Mouse (Mus musculus) forebrain, embryonic 16.5 days (tissue): ENCODE measurements around the gene Trim3. TPM values are rescaled to one million over a fixed set of nuclear protein-coding genes. Genes with fewer than 3 reads are reported as not detected.

ENCODE experiments used
- ATAC-seq: fragments of 200-750 bp; cut with Nextera tagmentation; 2 replicates; pipeline ENCODE4 v1.8.0; 2017; ENCODE audit warnings: mild to moderate bottlenecking, moderate library complexity
- H3K27ac ChIP-seq: fragments of 300-500 bp; sonication (generic); 2 replicates; pipeline ENCODE4 v1.5.1; 2014; ENCODE audit warnings: low read length, control low read depth
- H3K27me3 ChIP-seq: fragments of 300-500 bp; sonication (generic); replicated peaks from 2 replicates; pipeline ENCODE4 v1.6.1; 2014; ENCODE audit warnings: low read length; ENCODE audit not compliant: control insufficient read depth, insufficient read depth
- H3K36me3 ChIP-seq: fragments of 300-500 bp; sonication (generic); 2 replicates; pipeline ENCODE4 v1.6.1; 2014; ENCODE audit not compliant: control insufficient read depth, insufficient read depth
- H3K4me1 ChIP-seq: fragments of 300-500 bp; sonication (generic); replicated peaks from 2 replicates; pipeline ENCODE4 v1.6.1; 2014; ENCODE audit warnings: low read length; ENCODE audit not compliant: control insufficient read depth, insufficient read depth
- H3K4me2 ChIP-seq: fragments of 300-500 bp; sonication (generic); 2 replicates; pipeline ENCODE4 v1.6.1; 2014; ENCODE audit warnings: mild to moderate bottlenecking, low read length, control low read depth
- H3K4me3 ChIP-seq: fragments of 300-500 bp; sonication (generic); replicated peaks from 2 replicates; pipeline ENCODE4 v1.5.1; 2014; ENCODE audit warnings: mild to moderate bottlenecking, low read length, control low read depth
- H3K9ac ChIP-seq: fragments of 300-500 bp; sonication (generic); replicated peaks from 2 replicates; pipeline ENCODE4 v1.6.1; 2014; ENCODE audit warnings: low read depth, low read length, control low read depth
- H3K9me3 ChIP-seq: fragments of 300-500 bp; sonication (generic); 2 replicates; pipeline ENCODE4 v1.6.1; 2016; ENCODE audit warnings: low read length; ENCODE audit not compliant: control insufficient read depth
- WGBS: fragments of 180-500 bp; shearing (Covaris S2); extraction: QIAGEN DNeasy Blood & Tissue Kit; methylation state at CpG from one replicate; pipeline ENCODE4 v1.1.7; 2014; 5-methylcytosine and 5-hydroxymethylcytosine counted together
- polyA plus RNA-seq: library from polyadenylated mRNA; unstranded; fragments of >200 nt; fragmentation: Nextera tagmentation; extraction: Ambion mirVana; gene quantifications from 2 replicates; pipeline ENCODE4 v1.2.1, GENCODE M21; 2015

Trim3 gene
- polyA plus RNA-seq = 77.5 and 95.0 TPM in 2 replicates

GRCm38 (mm10) chr7:105633127-105633800, at the start of gene Trim3:
TSS of gene Trim3 (minus strand) at chr7:105633571.
- Histone ChIP-seq H3K36me3 (peaks cover 10% of the 10 kb centered on the region; the same call in 1 of the 2 replicates), H3K4me3 (peak within 1 kb of the TSS; percentile 62), H3K27me3 (no peaks in the 10 kb centered on the region), H3K4me2 (peak within 1 kb of the TSS; percentile 63), H3K9ac (peak within 1 kb of the TSS; percentile 79), H3K9me3 (no peaks in the 10 kb centered on the region), H3K27ac (peak within 1 kb of the TSS; percentile 65), H3K4me1 (peaks cover 34% of the 10 kb centered on the region)
- WGBS = under 1% methylated on average over 41 of the region's 71 CpGs
- ATAC-seq = peak; percentile 88

DNA sequence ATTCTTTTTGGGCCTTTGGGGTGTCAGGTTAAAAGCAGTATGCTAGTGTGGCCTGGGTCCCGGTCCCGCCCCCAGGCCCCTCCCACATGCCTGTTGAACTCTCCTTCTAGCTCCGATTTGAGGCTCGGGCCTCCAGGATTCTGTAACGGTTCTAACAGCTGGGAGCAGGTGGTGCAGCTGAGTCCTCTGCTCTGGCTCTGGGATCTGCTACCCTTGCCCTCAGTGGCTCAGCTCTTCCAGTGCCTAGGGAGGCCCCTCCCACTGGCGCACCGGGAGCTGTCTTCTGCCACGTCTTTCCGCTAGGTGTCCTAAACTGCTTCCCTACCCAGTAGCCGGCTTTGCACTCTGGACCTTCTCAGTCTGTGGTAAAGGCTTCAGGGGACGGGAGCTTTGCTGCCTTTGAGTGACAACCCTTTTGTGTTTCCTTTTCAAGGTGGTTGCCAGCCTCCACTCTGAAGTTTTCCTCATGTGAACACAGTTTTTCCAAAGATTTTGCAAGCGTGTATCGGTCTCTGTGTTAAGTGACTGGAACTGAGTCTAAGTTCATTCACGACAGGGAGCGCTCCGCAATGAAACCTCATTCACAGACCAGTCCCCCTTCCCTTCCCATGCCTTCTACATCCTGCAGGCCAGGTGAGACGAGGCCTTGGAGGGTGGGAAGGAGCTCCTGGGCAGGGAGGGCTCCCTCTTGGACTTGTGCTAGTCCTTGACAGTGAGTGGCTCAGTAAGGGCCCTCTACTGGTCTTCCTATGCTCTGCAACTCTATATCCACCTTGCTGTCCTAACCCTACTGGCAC, 17.5 kb upstream of the Trim3 start, which contains the start of gene Dnhd1:
Gene Dnhd1, plus strand, starts transcription at position 189 of the 797 bp plus-strand sequence.
- Histone ChIP-seq H3K4me1 (peaks cover 8% of the 10 kb centered on the region), H3K4me3 (peak within 1 kb of the TSS; percentile 43)
- WGBS = 2% methylated on average over 17 of the region's 17 CpGs

DNA sequence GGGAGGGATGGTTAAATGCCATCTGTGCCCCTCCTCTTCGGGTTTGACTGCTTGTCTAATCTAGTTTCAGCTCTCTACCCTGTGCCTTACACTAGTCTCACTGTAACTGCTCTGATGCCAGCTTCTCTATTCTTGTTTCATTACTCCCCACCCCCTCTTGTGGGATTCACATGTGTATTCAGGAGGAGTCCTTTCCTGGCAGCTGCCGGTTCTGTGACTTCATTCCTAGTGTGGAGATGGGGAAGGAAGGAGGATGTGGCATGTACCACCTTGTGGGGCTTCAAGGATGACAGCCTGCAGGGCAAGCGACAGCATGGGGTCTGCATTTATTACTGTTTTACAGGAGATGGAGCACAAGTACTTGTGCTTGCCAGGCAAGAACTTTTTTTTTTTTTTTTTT, 8.6 kb upstream of the Trim3 start:
- H3K27ac ChIP-seq = no peak overlapping the region
- ATAC-seq = no peak
- peaks cover 5% of the 10 kb centered on the region; the same call in 1 of the 2 replicates for H3K36me3 ChIP-seq
- 79% methylated on average over 3 of the region's 3 CpGs for WGBS
- H3K9me3 ChIP-seq = no peaks in the 10 kb centered on the region
- H3K4me2 ChIP-seq = no peak overlapping the region
- H3K4me3 ChIP-seq = no peak overlapping the region
- no peak overlapping the region for H3K9ac ChIP-seq
- peaks cover 24% of the 10 kb centered on the region for H3K4me1 ChIP-seq
- H3K27me3 ChIP-seq = no peaks in the 10 kb centered on the region

More for the DNA sequence above, 17.5 kb upstream of the Trim3 start, which contains the start of gene Dnhd1:
- ATAC-seq = peak; percentile 92
- Histone ChIP-seq H3K36me3 (no peaks in the 10 kb centered on the region), H3K4me2 (peak within 1 kb of the TSS; percentile 66), H3K27ac (no peak within 1 kb of the TSS; the same call in 1 of the 2 replicates), H3K9ac (peak within 1 kb of the TSS; percentile 45), H3K9me3 (no peaks in the 10 kb centered on the region), H3K27me3 (no peaks in the 10 kb centered on the region)

DNA sequence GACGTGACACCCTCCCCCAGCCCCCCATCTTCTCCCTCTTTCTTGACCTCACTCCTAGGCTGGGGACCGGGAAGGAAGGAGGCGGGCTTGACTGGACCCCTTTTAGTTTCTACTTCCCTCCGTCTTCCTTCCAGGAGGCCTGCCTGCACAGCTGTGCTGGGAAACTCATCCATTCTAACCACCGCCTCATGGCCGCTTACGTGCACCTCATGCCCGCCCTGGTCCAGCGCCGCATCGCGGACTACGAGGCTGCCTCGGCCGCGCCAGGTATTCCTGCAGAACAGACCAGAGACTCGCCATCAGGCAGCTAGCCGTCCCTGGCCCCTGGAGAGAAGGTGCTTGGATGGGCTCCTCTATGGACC, 7.5 kb upstream of the Trim3 start:
- Histone ChIP-seq H3K9me3 (no peaks in the 10 kb centered on the region), H3K36me3 (peaks cover 8% of the 10 kb centered on the region; the same call in 1 of the 2 replicates), H3K4me1 (peaks cover 24% of the 10 kb centered on the region), H3K27me3 (no peaks in the 10 kb centered on the region), H3K4me2 (peak overlapping the region; percentile 98), H3K9ac (peak overlapping the region; percentile 74), H3K27ac (peak overlapping the region; percentile 83), H3K4me3 (peak overlapping the region; percentile 82)
- WGBS = 0% methylated on average over 18 of the region's 18 CpGs
- ATAC-seq = no peak

GRCm38 (mm10) chr7:105640233-105640893, 7.0 kb upstream of the Trim3 start, which contains the start of the genes Arfip2 and Gm45799:
TSS of gene Arfip2 (minus strand) at chr7:105640416.
TSS of gene Gm45799 (plus strand) at chr7:105640552.
- Histone ChIP-seq H3K27ac (peak within 1 kb of the TSS; percentile 83), H3K9me3 (no peaks in the 10 kb centered on the region), H3K9ac (peak within 1 kb of the TSS; percentile 86), H3K27me3 (no peaks in the 10 kb centered on the region), H3K4me2 (peak within 1 kb of the TSS; percentile 98), H3K4me3 (peak within 1 kb of the TSS; percentile 82), H3K36me3 (peaks cover 10% of the 10 kb centered on the region; the same call in 1 of the 2 replicates), H3K4me1 (peaks cover 24% of the 10 kb centered on the region)
- ATAC-seq = peak; percentile 96
- WGBS = 0% methylated on average over 45 of the region's 45 CpGs

- 6% methylated on average over 2 of the region's 2 CpGs for WGBS
- Histone ChIP-seq H3K4me2 (peak within 1 kb of the TSS; percentile 98), H3K9me3 (no peaks in the 10 kb centered on the region), H3K27me3 (no peaks in the 10 kb centered on the region), H3K9ac (peak within 1 kb of the TSS; percentile 86), H3K4me3 (peak within 1 kb of the TSS; percentile 82), H3K27ac (peak within 1 kb of the TSS; percentile 83), H3K36me3 (peaks cover 10% of the 10 kb centered on the region; the same call in 1 of the 2 replicates), H3K4me1 (peaks cover 24% of the 10 kb centered on the region)
- ATAC-seq = peak; percentile 16
Measured at GRCm38 (mm10) chr7:105639756-105640155, 6.4 kb upstream of the Trim3 start, which contains the start of gene Timm10b. TSS of gene Timm10b (plus strand) at chr7:105640056.

GRCm38 (mm10) chr7:105639304-105639703, 5.9 kb upstream of the Trim3 start:
- ATAC-seq = no peak
- Histone ChIP-seq H3K9me3 (no peaks in the 10 kb centered on the region), H3K36me3 (peaks cover 10% of the 10 kb centered on the region; the same call in 1 of the 2 replicates), H3K27me3 (no peaks in the 10 kb centered on the region), H3K4me2 (peak overlapping the region; percentile 98), H3K4me3 (peak overlapping the region; percentile 82), H3K4me1 (peaks cover 27% of the 10 kb centered on the region), H3K27ac (no peak overlapping the region), H3K9ac (peak overlapping the region; percentile 86)
- 67% methylated on average over 9 of the region's 9 CpGs for WGBS

- no peak for ATAC-seq
- no peaks in the 10 kb centered on the region for H3K9me3 ChIP-seq
- H3K4me2 ChIP-seq = no peak overlapping the region
- H3K27me3 ChIP-seq = no peaks in the 10 kb centered on the region
- H3K36me3 ChIP-seq = peaks cover 10% of the 10 kb centered on the region; the same call in 1 of the 2 replicates
- no peak overlapping the region for H3K27ac ChIP-seq
- peaks cover 32% of the 10 kb centered on the region for H3K4me1 ChIP-seq
- WGBS = 94% methylated on average over 6 of the region's 6 CpGs
- no peak overlapping the region for H3K9ac ChIP-seq
- H3K4me3 ChIP-seq = no peak overlapping the region
Measured at GRCm38 (mm10) chr7:105638776-105639175, 5.4 kb upstream of the Trim3 start.
